Mouse (Mus musculus) adrenal gland, postnatal 4 days (tissue): ENCODE data around the gene Zc3hc1. TPM values are rescaled to one million over a fixed set of nuclear protein-coding genes. Genes with fewer than 3 reads are reported as not detected.

ENCODE experiments used
- DNase-seq, 2 experiments: peaks; one replicate each; pipeline ENCODE4 v3.0.0; 2021 to 2022; ENCODE audit warnings: low spot score in 2 of 2, mixed read lengths in 2 of 2
- total RNA-seq, 2 experiments: library from RNA; stranded (reverse); gene quantifications; 2 replicates each; pipeline ENCODE4 v1.2.3; 2021

The Zc3hc1 gene
- total RNA-seq, 2 experiments from 2014 or later = 31.9 to 32.8 TPM

- no peak for DNase-seq
These were observed 64.8 kb downstream of the Zc3hc1 start for GRCm38 (mm10) chr6:30325932-30326501.

- no peak for DNase-seq
These were observed 69.8 kb downstream of the Zc3hc1 start for GRCm38 (mm10) chr6:30321002-30321401.

- no peak for DNase-seq
These were observed 71.6 kb downstream of the Zc3hc1 start for GRCm38 (mm10) chr6:30319216-30319615.

Other genes starting within 250 kb of the Zc3hc1 start
- gene Ube2h, start 86.5 kb downstream of the Zc3hc1 start, total RNA-seq = 100 to 1,000 TPM; 108 to 113 TPM
- gene Klhdc10, start 10.8 kb upstream of the Zc3hc1 start, total RNA-seq = 10 to 100 TPM; 97.5 to 98.1 TPM
- 10 to 100 TPM; 36.1 to 36.9 TPM for gene Tmem209, start 118.8 kb upstream of the Zc3hc1 start, total RNA-seq
- under 1 TPM; 0.45 to 0.59 TPM for gene Ssmem1, start 118.8 kb upstream of the Zc3hc1 start, total RNA-seq
- gene Cpa2, start 150.6 kb upstream of the Zc3hc1 start, total RNA-seq = 100 to 1,000 TPM in 1 of 2 experiments, 1 to 10 TPM in 1; 2.1 to 257 TPM
- 1 to 10 TPM; 2.9 to 3.2 TPM for gene Cpa4, start 177.3 kb upstream of the Zc3hc1 start, total RNA-seq
- not detected for gene Cpa5, start 220.0 kb upstream of the Zc3hc1 start, total RNA-seq
- gene Cpa1, start 248.2 kb upstream of the Zc3hc1 start, total RNA-seq = 100 to 1,000 TPM in 1 of 2 experiments, under 1 TPM in 1; 0.96 to 609 TPM